Mouse (Mus musculus) forebrain, embryonic 11.5 days (tissue): ENCODE data around the gene Wdfy1. TPM values are rescaled to one million over a fixed set of nuclear protein-coding genes. Genes with fewer than 3 reads are reported as not detected.

Source experiments
- polyA plus RNA-seq: library from polyadenylated mRNA; unstranded; fragments of >200 nt; fragmentation: Nextera tagmentation; extraction: Ambion mirVana; gene quantifications from 2 replicates; pipeline ENCODE4 v1.2.1, GENCODE M21; 2014

The Wdfy1 gene
- polyA plus RNA-seq, 1 experiment from 2014 or later = 38.2 TPM

Other genes starting within 250 kb of the Wdfy1 start
- 0.17 TPM in 1 of 2 replicates, not detected in the other for gene Ap1s3, start 104.2 kb downstream of the Wdfy1 start, polyA plus RNA-seq
- 54.6 and 55.6 TPM in 2 replicates for gene Mrpl44, start 125 bp downstream of the Wdfy1 start, polyA plus RNA-seq
- gene Serpine2, start 85.0 kb upstream of the Wdfy1 start, polyA plus RNA-seq = 49.1 and 57.8 TPM in 2 replicates